Comparison of ENCODE assay signal across 20 mouse cellular contexts in the genomic region with DNA sequence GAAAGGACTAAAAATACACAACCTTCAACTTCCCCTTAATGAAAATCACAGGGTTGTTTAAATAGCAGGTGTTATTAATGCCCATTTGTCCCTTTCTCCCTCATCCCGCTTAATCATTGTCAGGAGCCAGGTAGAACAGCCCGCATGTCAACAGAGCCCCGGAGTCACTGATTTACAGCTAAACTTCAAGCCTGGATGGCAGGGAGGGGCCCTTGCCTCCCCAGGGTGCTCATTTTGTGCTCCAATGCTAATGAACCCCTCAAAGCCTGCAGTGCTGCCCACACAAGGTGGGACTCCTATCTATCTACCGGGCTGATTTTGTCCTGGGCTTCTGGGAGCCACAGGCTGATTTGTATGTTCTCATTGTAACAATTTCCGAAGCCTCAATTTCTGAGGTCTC. TPM values are rescaled to one million over a fixed set of nuclear protein-coding genes. Genes with fewer than 3 reads are reported as not detected.
DNase-seq lines count a peak whose midpoint lies in the region; ATAC-seq and TF ChIP-seq lines count a peak whose summit lies in the region.
"Had no signal": no experiment of that assay in that cellular context is flagged by ENCODE, and none has a peak within 500 bp of the region (broad histone marks: within the 10 kb centered on the region; RNA-seq: fewer than 3 reads in every experiment).

No protein-coding gene starts in this region.

- no peak for ATAC-seq in kidney, embryonic 16.5 days (ENCODE audit: low FRiP score, low TSS enrichment)
- ATAC-seq in kidney, embryonic 14.5 days (ENCODE audit: low FRiP score, low TSS enrichment): peak; percentile 66; the same call in 1 of the 2 replicates
- ATAC-seq: forebrain, embryonic 15.5 days had no signal

- no peak overlapping the region for H3K27ac ChIP-seq in kidney, embryonic 16.5 days (ENCODE audit: low read length)
- no peak overlapping the region for H3K27ac ChIP-seq in kidney, adult 2 months (ENCODE audit: insufficient read depth, low read depth, low read length)
- H3K27ac ChIP-seq in kidney, embryonic 14.5 days (ENCODE audit: low read depth, low read length): no peak overlapping the region
- H3K27ac ChIP-seq: embryonic facial prominence, embryonic 10.5 days; forebrain, embryonic 15.5 days; heart, embryonic 10.5 days; hindbrain, embryonic 14.5 days had no signal

- H3K36me3 ChIP-seq in kidney, embryonic 16.5 days (ENCODE audit: insufficient read depth, low read length): no peaks in the 10 kb centered on the region
- no peaks in the 10 kb centered on the region for H3K36me3 ChIP-seq in kidney, adult 2 months (ENCODE audit: control insufficient read depth, insufficient read depth, low read length)
- H3K36me3 ChIP-seq in kidney, embryonic 14.5 days (ENCODE audit: control insufficient read depth, insufficient read depth, low read length): no peaks in the 10 kb centered on the region
- H3K36me3 ChIP-seq: embryonic facial prominence, embryonic 10.5 days; forebrain, embryonic 15.5 days; heart, embryonic 10.5 days had no signal

- H3K4me3 ChIP-seq in kidney, embryonic 16.5 days (ENCODE audit: low read length): no peak overlapping the region
- H3K4me3 ChIP-seq in kidney, adult 2 months (ENCODE audit: insufficient read depth, low read depth, low read length): no peak overlapping the region
- H3K4me3 ChIP-seq in kidney, embryonic 14.5 days (ENCODE audit: low read length): no peak overlapping the region
- H3K4me3 ChIP-seq: embryonic facial prominence, embryonic 10.5 days; forebrain, embryonic 15.5 days; heart, embryonic 10.5 days had no signal

- H3K9ac ChIP-seq in kidney, embryonic 16.5 days (replicated peaks; ENCODE audit: low read length): no peak overlapping the region
- no peak overlapping the region for H3K9ac ChIP-seq in kidney, embryonic 14.5 days (ENCODE audit: low read depth, low read length)
- H3K9ac ChIP-seq: forebrain, embryonic 15.5 days; hindbrain, embryonic 14.5 days had no signal

- no peak overlapping the region for H3K4me2 ChIP-seq in kidney, embryonic 16.5 days (replicated peaks; ENCODE audit: low read depth, low read length)
- H3K4me2 ChIP-seq in kidney, embryonic 14.5 days (replicated peaks; ENCODE audit: low read depth, low read length): no peak overlapping the region
- H3K4me2 ChIP-seq: forebrain, embryonic 15.5 days; hindbrain, embryonic 14.5 days had no signal

- H3K27me3 ChIP-seq in kidney, embryonic 16.5 days (ENCODE audit: insufficient read depth, low read length): no peaks in the 10 kb centered on the region
- H3K27me3 ChIP-seq in kidney, adult 2 months (replicated peaks; ENCODE audit: control insufficient read depth, insufficient read depth, low read length): no peaks in the 10 kb centered on the region
- no peaks in the 10 kb centered on the region for H3K27me3 ChIP-seq in kidney, embryonic 14.5 days (ENCODE audit: control insufficient read depth, insufficient read depth, low read length)
- H3K27me3 ChIP-seq: forebrain, embryonic 15.5 days had no signal

- H3K9me3 ChIP-seq in kidney, embryonic 16.5 days (ENCODE audit: low read length): 0 out of 2 replicates have a peak, but pooled peaks cover 4% of the 10 kb centered on the region
- H3K9me3 ChIP-seq in kidney, embryonic 14.5 days (ENCODE audit: control insufficient read depth, low read length): no peaks in the 10 kb centered on the region
- H3K9me3 ChIP-seq: embryonic facial prominence, embryonic 10.5 days; forebrain, embryonic 15.5 days; heart, embryonic 10.5 days had no signal

- DNase-seq in kidney, adult 11 months: peak; percentile 46
- peak; percentile 43 for DNase-seq in kidney, adult 2 months
- DNase-seq in kidney, postnatal 36 days: peak; percentile 27 to 48
- no peak for DNase-seq in thymus, postnatal 4 days
- no peak for DNase-seq in spleen, adult 18-20 months
- DNase-seq in cerebellum, postnatal 14 days: no peak
- DNase-seq: adrenal gland, adult 8-10 months; adrenal gland, postnatal 36 days; cerebellum, adult 8-10 months; gastrocnemius, postnatal 36 days; heart, adult 18-20 months; heart, postnatal 10 days had no signal

- WGBS in kidney, embryonic 16.5 days: 42% methylated on average over 5 of the region's 5 CpGs
- 29% methylated on average over 5 of the region's 5 CpGs for WGBS in kidney, adult 2 months
- 44% methylated on average over 5 of the region's 5 CpGs for WGBS in kidney, embryonic 14.5 days

- TF ChIP-seq CTCF in kidney, adult 2 months (conservative IDR thresholded peaks at IDR 0.05; ENCODE audit: insufficient read depth, insufficient read length, low read depth, low read length): no peak

- no peak for TF ChIP-seq POLR2A in kidney, adult 2 months (IDR thresholded peaks at IDR 0.05; ENCODE audit: low read depth, low read length)

- H3K4me1 ChIP-seq in kidney, embryonic 16.5 days (ENCODE audit: insufficient read depth, low read length): no peaks in the 10 kb centered on the region
- H3K4me1 ChIP-seq in kidney, adult 2 months (ENCODE audit: control insufficient read depth, insufficient read depth, low read length): no peaks in the 10 kb centered on the region
- H3K4me1 ChIP-seq in kidney, embryonic 14.5 days (ENCODE audit: control insufficient read depth, insufficient read depth, low read length): no peaks in the 10 kb centered on the region
- H3K4me1 ChIP-seq: embryonic facial prominence, embryonic 10.5 days; forebrain, embryonic 15.5 days; heart, embryonic 10.5 days had no signal

RNA-seq across cellular contexts. Expression of a gene that starts 37.1 kb away (rescaled TPM):
- polyA plus RNA-seq in kidney, embryonic 16.5 days (2015; fragmentation: Nextera tagmentation; extraction: Ambion mirVana): not detected in 2 replicates
- not detected in 2 replicates for polyA plus RNA-seq in kidney, adult 2 months (2012; rRNA removed)
- not detected in 2 replicates for polyA plus RNA-seq in kidney, embryonic 14.5 days (2014; fragmentation: Nextera tagmentation; extraction: Ambion mirVana)
- polyA plus RNA-seq: embryonic facial prominence, embryonic 14.5 days; heart, embryonic 14.5 days had no signal

Comparison
In these comparisons a context has a peak if more than half of its experiments do, and no peak if none do; other contexts are left out.
1. DNase-seq: peak in kidney, adult 11 months (single experiment), kidney, adult 2 months (single experiment) and kidney, postnatal 36 days (2 of 2); none in thymus, postnatal 4 days (single experiment), spleen, adult 18-20 months (0 of 2) and cerebellum, postnatal 14 days (0 of 2).